Mouse (Mus musculus): Measurements from ENCODE around the gene Fermt3.

The Fermt3 gene

GRCm38 (mm10) chr19:6972247-6972917 is 46.9 kb downstream of the Fermt3 start:
- no peak for DNase-seq (ENCODE audit: low spot score in 2 of 2)

GRCm38 (mm10) chr19:6971644-6972043 is 47.6 kb downstream of the Fermt3 start:
- DNase-seq (ENCODE audit: low spot score in 2 of 2): no peak

DNA sequence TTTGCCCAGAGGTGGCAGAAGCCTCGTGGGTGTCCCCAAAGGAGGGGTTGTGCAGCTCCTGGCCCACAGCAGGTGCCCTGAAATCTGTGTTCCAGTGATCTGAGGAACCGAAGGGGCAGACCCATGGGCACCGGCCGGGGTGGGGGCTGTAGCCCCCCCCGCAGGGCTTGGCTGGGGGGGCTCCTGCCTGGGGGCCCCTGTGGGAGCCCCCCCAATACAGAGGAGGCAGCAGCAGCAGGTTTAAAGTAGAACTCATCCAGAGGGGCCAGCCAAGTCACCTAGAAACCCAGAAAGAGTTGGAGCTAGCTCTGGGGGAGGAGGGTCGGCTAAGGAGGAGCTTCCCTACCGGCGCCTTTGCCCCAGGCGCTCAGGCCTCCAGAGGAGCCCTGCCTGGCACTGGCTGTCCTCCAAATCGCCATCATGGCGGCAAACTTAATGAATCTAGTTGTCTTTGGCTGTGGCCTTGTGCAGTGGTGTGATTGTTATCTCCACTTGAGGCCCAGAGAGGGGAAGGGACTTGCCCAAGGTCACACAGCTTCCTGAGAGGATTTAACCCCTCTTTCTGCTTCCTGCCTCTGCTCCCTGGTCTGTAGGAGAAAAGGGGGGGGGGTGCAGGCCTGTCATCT is 48.7 kb downstream of the Fermt3 start:
- no peak for DNase-seq (ENCODE audit: low spot score in 2 of 2)

- DNase-seq (ENCODE audit: low spot score in 2 of 2): no peak
Observed at GRCm38 (mm10) chr19:6969665-6970381, 49.4 kb downstream of the Fermt3 start.

DNA sequence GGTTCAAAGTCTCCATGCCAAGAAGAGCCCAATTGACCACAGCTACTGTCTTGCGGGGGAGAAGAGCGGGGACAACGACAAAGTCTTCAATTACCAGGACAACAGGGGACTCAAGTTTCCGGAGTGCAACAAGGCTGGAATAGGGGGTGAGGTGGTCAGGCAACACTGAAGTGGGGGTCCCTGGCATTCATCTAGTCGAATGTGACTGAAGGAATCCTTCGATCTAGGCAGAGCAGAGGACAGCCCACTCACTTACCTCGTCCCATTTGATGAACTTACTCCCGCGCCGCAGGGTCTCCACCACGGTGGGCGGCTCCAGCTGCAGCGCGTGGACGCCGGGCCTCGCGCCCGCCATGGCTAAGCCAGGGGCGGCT is 50.0 kb downstream of the Fermt3 start:
- DNase-seq (ENCODE audit: low spot score in 2 of 2): no peak

DNA sequence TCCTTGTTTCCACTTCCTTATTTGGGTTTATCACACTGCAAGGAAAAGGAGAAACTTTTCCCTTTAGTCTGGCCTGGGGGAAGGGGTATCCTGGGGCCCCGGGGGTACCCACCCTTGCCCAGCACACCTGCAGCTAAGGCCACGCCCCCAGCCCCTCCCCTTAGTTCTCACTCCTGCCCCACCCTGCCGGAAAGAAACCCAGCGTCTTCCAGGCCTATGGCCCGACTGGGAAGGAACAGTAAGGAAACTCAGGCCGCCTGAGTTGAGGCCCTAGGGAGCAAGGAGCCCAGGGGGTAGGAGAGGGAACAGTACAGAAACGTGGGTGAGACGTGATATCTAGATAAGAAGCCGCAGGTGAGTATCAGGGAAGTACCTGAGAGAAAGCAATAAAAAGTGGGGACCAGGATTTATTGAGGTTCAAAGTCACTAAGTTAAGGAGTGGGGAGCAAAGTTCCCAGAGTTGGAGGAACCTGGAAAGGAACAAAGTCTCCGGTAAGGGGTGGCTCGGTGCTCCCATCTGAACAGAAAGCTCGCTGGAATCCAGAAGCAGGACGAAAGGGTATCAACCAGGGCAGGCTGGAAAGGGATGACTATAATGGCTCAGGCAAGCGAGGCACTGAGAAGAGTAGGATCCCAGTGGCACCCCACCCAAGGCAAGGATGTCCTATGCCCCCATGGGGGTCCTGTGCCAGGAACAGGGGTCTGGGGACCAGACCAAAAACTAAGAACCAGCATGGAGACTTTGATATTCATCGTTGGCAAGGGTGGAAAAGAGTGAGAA is 50.6 kb downstream of the Fermt3 start:
- no peak for DNase-seq (ENCODE audit: low spot score in 2 of 2)

- DNase-seq (ENCODE audit: low spot score in 2 of 2): no peak
Observed at GRCm38 (mm10) chr19:6956461-6956860, 62.8 kb downstream of the Fermt3 start.

DNA sequence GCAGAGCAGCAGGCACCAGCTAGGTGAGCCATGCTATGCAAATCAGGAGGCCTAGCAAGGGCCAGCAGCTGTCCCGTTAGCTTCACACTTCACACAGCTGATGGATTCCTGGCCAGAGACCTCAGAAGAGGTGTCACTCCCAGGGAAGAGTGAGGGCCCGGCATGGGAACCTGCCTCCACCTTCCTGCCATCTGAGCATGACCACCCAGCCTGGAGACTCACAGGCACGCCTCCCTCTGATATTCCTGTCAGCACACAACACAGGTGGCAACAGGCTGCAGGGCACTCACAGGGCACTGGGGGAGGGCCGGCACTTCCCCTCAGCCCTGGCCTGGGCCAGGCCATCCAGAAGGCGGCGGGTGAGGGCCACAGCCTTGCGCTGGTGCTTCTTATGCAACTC is 63.8 kb downstream of the Fermt3 start:
- no peak for DNase-seq (ENCODE audit: low spot score in 2 of 2)

DNA sequence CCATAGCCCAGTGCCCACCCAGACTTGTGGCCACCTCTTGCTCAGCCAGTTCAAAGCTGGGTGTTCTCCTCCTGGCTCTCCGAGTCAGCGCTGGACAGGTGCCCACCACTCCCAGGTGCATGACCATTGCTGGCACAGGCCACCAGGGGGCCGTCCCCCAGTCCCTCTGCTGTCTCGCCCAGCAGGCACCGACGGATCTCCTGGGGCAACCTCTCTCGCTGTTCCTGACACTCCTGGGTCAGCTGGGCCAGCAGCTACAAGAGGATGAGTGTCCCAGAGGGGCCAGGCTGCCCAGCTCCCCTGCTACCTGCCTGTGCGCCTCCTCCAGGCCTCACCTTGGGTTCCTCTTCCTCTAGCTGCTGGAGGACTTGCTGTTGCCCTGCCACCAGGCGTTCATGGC is 65.2 kb downstream of the Fermt3 start:
- DNase-seq (ENCODE audit: low spot score in 2 of 2): no peak

- DNase-seq (ENCODE audit: low spot score in 2 of 2): no peak
Observed at GRCm38 (mm10) chr19:6952712-6953037, 66.6 kb downstream of the Fermt3 start.

- DNase-seq (ENCODE audit: low spot score in 2 of 2): peak; percentile 68 to 72
Observed at GRCm38 (mm10) chr19:6951994-6952711, 67.1 kb downstream of the Fermt3 start.

GRCm38 (mm10) chr19:6951381-6951968 is 67.8 kb downstream of the Fermt3 start:
- DNase-seq (ENCODE audit: low spot score in 2 of 2): peak; percentile 87 to 91

DNA sequence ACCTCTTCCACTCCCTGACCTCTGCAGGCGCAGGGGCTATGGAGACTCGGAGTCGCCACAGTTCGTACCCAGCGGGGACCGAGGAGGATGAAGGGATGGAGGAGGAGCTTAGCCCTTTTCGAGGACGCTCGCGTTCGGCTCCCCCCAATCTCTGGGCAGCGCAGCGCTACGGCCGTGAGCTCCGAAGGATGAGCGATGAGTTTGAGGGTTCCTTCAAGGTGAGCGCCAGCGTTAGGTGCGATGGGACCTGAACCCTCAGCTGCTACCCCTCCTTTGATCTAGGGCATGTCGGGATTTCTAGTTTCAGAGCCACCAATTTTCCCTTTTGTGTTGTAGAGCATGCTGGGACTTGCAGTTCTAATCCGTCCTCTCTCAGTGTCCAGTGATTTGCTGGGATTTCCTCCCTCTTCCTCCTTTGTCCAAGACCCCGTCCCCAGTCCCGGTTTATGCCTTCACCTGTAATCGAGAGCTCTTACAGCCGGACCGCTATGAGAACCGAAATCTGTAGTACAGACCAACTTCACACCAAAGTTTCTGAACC is 68.6 kb downstream of the Fermt3 start:
- peak in 1 of 2 experiments; percentile 59 for DNase-seq (ENCODE audit: low spot score in 2 of 2)

- no peak for DNase-seq (ENCODE audit: low spot score in 2 of 2)
Observed at GRCm38 (mm10) chr19:6949951-6950350, 69.3 kb downstream of the Fermt3 start.

GRCm38 (mm10) chr19:6949532-6949931 is 69.7 kb downstream of the Fermt3 start:
- no peak for DNase-seq (ENCODE audit: low spot score in 2 of 2)
